Mouse (Mus musculus) megakaryocyte, embryonic 14.5 days (primary cell): ENCODE results near the gene Mboat2.

Experiments used
- FLI1 ChIP-seq: IDR thresholded peaks from 2 replicates; pipeline ENCODE4 v1.6.1; 2012; ENCODE audit warnings: low read length, inconsistent platforms, mixed read lengths
- GATA1 ChIP-seq: IDR thresholded peaks from 3 replicates; pipeline ENCODE4 v1.6.1; 2012; ENCODE audit warnings: mixed read lengths, low read length, inconsistent platforms, borderline replicate concordance

GRCm38 (mm10) chr12:24965406-24965805 is 134.7 kb downstream of the Mboat2 start:
- no peak for TF ChIP-seq GATA1
- no peak for TF ChIP-seq FLI1
